Mouse (Mus musculus) limb, embryonic 13.5 days (tissue): Measurements from ENCODE around the gene Traf4. TPM values are rescaled to one million over a fixed set of nuclear protein-coding genes. Genes with fewer than 3 reads are reported as not detected.

Source experiments
- ATAC-seq: fragments of 200-750 bp; cut with Nextera tagmentation; 2 replicates; pipeline ENCODE4 v1.8.0; 2017; ENCODE audit warnings: low read depth, moderate number of reproducible peaks, moderate TSS enrichment; ENCODE audit not compliant: low FRiP score
- H3K27ac ChIP-seq: fragments of 300-500 bp; sonication (generic); 2 replicates; pipeline ENCODE4 v1.5.1; 2015; ENCODE audit warnings: inconsistent platforms, mild to moderate bottlenecking, moderate library complexity
- H3K27me3 ChIP-seq: fragments of 300-500 bp; sonication (generic); 2 replicates; pipeline ENCODE4 v1.6.1; 2015; ENCODE audit warnings: mild to moderate bottlenecking, inconsistent platforms
- H3K36me3 ChIP-seq: fragments of 300-500 bp; sonication (generic); 2 replicates; pipeline ENCODE4 v1.6.1; 2015; ENCODE audit warnings: inconsistent platforms, mild to moderate bottlenecking, moderate library complexity
- H3K4me1 ChIP-seq: fragments of 300-500 bp; sonication (generic); 2 replicates; pipeline ENCODE4 v1.6.1; 2015; ENCODE audit warnings: inconsistent platforms
- H3K4me2 ChIP-seq: fragments of 300-500 bp; sonication (generic); replicated peaks from 2 replicates; pipeline ENCODE4 v1.6.1; 2015; ENCODE audit warnings: inconsistent platforms, mild to moderate bottlenecking, moderate library complexity
- H3K4me3 ChIP-seq: fragments of 300-500 bp; sonication (generic); 2 replicates; pipeline ENCODE4 v1.5.1; 2015; ENCODE audit warnings: moderate library complexity, mild to moderate bottlenecking, inconsistent platforms
- H3K9ac ChIP-seq: fragments of 300-500 bp; sonication (generic); 2 replicates; pipeline ENCODE4 v1.6.1; 2015; ENCODE audit warnings: mild to moderate bottlenecking, inconsistent platforms
- H3K9me3 ChIP-seq: fragments of 300-500 bp; sonication (generic); 2 replicates; pipeline ENCODE4 v1.6.1; 2016; ENCODE audit warnings: inconsistent platforms
- WGBS: fragments of 180-500 bp; shearing (Covaris S2); methylation state at CpG from one replicate; pipeline ENCODE4 v1.1.7; 2015; 5-methylcytosine and 5-hydroxymethylcytosine counted together
- polyA plus RNA-seq: library from polyadenylated mRNA; unstranded; fragments of >200 nt; fragmentation: Nextera tagmentation; extraction: Ambion mirVana; gene quantifications from 2 replicates; pipeline ENCODE4 v1.2.1, GENCODE M21; 2015

The Traf4 gene
- polyA plus RNA-seq, 1 experiment from 2014 or later = 108 TPM

DNA sequence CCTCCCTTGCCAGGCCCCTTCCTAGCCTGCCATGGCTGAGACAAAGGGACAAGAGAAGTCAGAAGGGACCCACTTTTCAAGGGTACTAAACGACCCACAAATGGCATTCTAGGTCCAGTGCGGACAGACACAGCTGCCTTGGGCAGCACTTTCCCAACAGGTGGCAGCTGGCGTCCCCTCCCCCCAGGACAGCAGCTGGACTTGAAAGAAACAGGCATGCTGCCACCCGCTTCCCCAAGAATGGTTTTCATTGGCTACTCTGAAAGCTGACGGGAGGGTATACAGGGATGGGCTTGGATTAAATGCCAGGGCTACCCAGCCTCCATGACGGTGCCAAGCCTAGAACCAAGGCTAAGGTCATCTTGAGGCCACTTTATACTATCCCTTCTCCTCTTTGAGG, 2.9 kb downstream of the Traf4 start:
- WGBS = 38% methylated on average over 6 of the region's 6 CpGs
- Histone ChIP-seq H3K27me3 (no peaks in the 10 kb centered on the region), H3K9me3 (no peaks in the 10 kb centered on the region), H3K27ac (peak overlapping the region; percentile 100), H3K4me1 (peaks cover 63% of the 10 kb centered on the region), H3K4me3 (peak overlapping the region; percentile 100), H3K36me3 (peaks cover 51% of the 10 kb centered on the region), H3K9ac (peak overlapping the region; percentile 99), H3K4me2 (peak overlapping the region; percentile 91)
- no peak for ATAC-seq

DNA sequence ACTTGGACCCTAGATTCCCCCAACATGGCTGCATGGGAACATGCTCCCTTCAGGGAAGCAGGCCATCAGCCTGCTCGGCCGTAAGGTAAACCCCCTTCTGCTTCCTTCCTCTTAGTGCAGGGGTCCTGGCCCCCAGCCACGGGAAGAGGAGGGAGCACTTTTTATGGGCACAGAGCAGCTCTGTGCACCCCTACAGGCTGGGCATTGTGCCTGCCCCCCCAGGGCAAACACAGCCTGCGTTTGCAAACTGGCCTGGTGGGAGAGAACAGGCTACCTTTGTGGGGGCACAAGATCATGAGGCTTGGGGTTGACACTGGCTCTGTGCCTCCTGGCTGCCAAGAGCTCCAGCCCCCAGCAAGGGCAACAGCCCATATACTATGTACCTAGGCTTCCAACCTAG, 3.4 kb downstream of the Traf4 start:
- ATAC-seq = no peak
- Histone ChIP-seq H3K4me2 (peak overlapping the region; percentile 91), H3K27me3 (no peaks in the 10 kb centered on the region), H3K4me1 (peaks cover 65% of the 10 kb centered on the region), H3K4me3 (peak overlapping the region; percentile 100), H3K9ac (peak overlapping the region; percentile 99; the same call in 1 of the 2 replicates), H3K9me3 (no peaks in the 10 kb centered on the region), H3K27ac (peak overlapping the region; percentile 100), H3K36me3 (peaks cover 52% of the 10 kb centered on the region)
- 41% methylated on average over 4 of the region's 4 CpGs for WGBS

DNA sequence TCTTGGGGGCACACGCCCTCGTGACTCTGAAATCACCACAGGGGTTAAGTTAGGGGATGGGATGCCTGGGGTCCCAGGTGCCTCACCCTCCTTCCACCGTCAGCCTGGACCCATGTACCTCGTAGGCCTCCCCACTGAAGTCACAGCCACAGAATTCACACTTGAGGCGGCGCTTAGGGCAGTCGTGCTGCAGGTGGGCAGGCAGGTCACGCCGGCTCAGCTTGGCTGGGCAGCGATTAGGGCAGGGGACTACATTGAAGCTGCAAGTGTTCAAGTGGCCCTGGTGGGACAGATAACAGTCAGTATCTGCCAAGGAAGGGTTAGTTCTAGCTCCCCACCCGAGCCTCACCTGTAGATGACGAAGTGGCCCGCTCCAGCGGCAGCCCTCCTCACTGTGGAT, 4.2 kb downstream of the Traf4 start:
- peaks cover 60% of the 10 kb centered on the region for H3K4me1 ChIP-seq
- H3K4me3 ChIP-seq = no peak overlapping the region
- no peaks in the 10 kb centered on the region for H3K27me3 ChIP-seq
- no peak for ATAC-seq
- H3K4me2 ChIP-seq = peak overlapping the region; percentile 91
- H3K27ac ChIP-seq = no peak overlapping the region; the same call in 1 of the 2 replicates
- no peaks in the 10 kb centered on the region for H3K9me3 ChIP-seq
- H3K36me3 ChIP-seq = peaks cover 60% of the 10 kb centered on the region
- WGBS = 89% methylated on average over 14 of the region's 14 CpGs
- peak overlapping the region; percentile 25; the same call in 1 of the 2 replicates for H3K9ac ChIP-seq

DNA sequence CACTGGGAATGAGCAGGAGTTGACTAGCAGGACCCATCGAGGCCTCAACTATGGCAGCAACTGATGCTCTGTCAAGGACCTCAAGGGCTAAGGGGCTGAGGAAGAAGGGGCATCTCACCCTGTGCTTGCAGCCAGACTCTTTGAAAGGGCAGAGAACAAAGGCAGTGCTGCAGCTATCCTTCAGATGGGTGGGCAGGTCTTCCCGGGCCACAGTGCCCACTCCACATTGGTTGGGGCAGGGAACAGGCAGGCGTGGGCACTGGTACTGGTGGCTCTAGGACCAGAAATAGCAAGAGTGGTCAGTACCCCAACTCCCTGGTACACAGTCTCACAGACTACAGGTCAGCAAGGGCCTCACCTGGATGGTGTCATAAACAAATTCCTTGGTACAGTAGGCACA, 4.7 kb downstream of the Traf4 start:
- H3K9me3 ChIP-seq = no peaks in the 10 kb centered on the region
- 88% methylated on average over 3 of the region's 3 CpGs for WGBS
- H3K27ac ChIP-seq = no peak overlapping the region
- H3K4me3 ChIP-seq = no peak overlapping the region
- H3K9ac ChIP-seq = no peak overlapping the region
- H3K36me3 ChIP-seq = peaks cover 63% of the 10 kb centered on the region
- ATAC-seq = no peak
- H3K27me3 ChIP-seq = no peaks in the 10 kb centered on the region
- H3K4me1 ChIP-seq = peaks cover 55% of the 10 kb centered on the region
- H3K4me2 ChIP-seq = 0 out of 2 replicates have a peak overlapping the region, but pooled peaks have one; percentile 91

DNA sequence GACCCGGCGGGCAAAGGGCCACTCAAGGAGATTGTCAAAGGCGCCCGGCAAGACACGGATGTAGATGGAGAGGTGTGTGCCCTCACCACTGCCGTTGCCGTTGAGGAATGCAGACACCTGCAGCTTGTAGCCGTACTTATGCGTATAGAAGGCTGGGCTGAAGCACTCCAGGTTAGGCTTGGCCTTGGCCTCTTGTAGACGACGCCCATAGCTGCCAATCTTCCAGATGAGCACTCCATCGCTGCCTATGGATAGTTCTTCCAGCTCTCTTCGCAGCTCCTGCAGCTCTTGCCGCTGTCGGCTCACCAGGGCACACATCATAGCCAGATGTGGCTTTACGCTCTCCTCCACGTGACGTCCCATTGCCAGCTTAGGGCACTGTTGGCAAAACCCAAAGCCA, 5.2 kb downstream of the Traf4 start:
- Histone ChIP-seq H3K27ac (0 out of 2 replicates have a peak overlapping the region, but pooled peaks have one; percentile 45), H3K4me1 (peaks cover 54% of the 10 kb centered on the region), H3K36me3 (peaks cover 68% of the 10 kb centered on the region), H3K9me3 (no peaks in the 10 kb centered on the region), H3K4me3 (no peak overlapping the region), H3K27me3 (no peaks in the 10 kb centered on the region), H3K9ac (no peak overlapping the region), H3K4me2 (no peak overlapping the region)
- ATAC-seq = no peak
- 88% methylated on average over 18 of the region's 18 CpGs for WGBS

DNA sequence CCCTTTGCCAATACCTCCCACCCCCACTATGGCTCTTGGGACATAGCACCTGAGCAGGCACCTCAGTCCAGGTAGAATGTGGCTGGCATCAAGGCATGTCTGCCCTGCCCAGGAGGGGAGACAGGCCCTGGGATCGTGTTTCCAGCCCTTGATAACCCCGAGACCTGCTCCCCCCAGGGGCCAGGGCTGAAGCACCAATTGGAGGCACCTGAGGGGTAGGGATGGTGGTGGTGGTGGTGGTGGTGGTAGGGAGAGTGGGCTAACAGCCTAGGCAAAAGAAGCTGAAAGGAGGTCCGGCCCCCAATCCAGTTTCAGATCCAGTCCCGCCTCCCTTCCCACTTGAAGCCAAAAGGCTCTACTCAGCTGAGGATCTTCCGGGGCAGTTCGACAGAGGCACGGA, 5.8 kb downstream of the Traf4 start:
- peaks cover 74% of the 10 kb centered on the region for H3K36me3 ChIP-seq

DNA sequence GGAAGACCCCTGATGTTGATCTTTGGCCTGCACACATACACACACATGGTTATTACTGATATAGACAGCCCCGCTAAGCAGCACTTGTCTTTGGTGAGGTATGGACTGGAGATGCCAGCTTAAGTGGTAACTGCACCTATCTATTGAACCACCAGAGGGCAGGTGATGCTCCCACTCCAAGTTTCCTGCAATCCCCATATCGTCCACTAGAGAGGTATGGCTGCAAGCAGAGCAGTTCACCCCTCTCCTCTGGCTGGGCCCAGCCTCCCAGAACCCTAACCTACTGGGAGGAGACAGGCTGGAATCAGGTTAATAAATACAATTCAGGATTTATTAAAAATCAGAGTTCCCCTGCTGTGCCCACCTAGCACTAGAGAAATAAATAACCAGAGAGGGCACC, 6.3 kb downstream of the Traf4 start:
- H3K4me1 ChIP-seq = peaks cover 54% of the 10 kb centered on the region

More for the DNA sequence above, 5.8 kb downstream of the Traf4 start:
- Histone ChIP-seq H3K4me3 (no peak overlapping the region), H3K4me2 (0 out of 2 replicates have a peak overlapping the region, but pooled peaks have one; percentile 11), H3K9ac (no peak overlapping the region), H3K4me1 (peaks cover 54% of the 10 kb centered on the region), H3K27me3 (no peaks in the 10 kb centered on the region), H3K27ac (peak overlapping the region; percentile 45; the same call in 1 of the 2 replicates), H3K9me3 (no peaks in the 10 kb centered on the region)
- no peak for ATAC-seq
- WGBS = 76% methylated on average over 7 of the region's 7 CpGs

DNA sequence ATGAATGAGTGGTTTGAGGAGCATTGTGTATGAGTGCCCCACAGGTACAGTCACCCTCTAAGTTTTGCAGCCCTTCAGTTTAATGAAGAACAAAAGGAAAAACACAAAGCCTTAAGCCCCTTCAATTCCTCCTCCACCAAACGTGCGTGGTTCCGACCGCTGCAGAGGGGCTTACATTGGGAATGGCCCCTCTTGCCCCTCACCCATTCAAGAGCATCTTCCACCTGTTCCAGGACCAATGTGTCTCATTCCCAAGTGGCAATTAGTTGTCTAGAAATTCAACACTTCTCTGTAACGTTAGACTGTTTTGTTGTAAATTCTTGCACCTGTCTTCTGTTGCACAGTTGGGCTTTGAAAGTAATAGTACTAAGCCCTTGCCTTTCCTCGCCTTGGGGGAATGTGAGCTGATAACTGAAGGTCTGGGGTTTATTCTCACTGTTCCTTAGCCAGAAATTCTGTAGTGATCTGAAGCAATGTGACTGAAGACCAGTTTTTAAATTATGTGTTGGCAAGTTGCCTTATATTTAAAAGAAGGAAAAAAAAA, 9.2 kb downstream of the Traf4 start:
- Histone ChIP-seq H3K4me3 (no peak overlapping the region), H3K27ac (no peak overlapping the region), H3K9me3 (no peaks in the 10 kb centered on the region), H3K4me2 (no peak overlapping the region), H3K4me1 (peaks cover 45% of the 10 kb centered on the region), H3K27me3 (no peaks in the 10 kb centered on the region), H3K36me3 (peaks cover 92% of the 10 kb centered on the region), H3K9ac (no peak overlapping the region)
- no peak for ATAC-seq
- 54% methylated on average over 6 of the region's 6 CpGs for WGBS

More for the DNA sequence above, 6.3 kb downstream of the Traf4 start:
- Histone ChIP-seq H3K27me3 (no peaks in the 10 kb centered on the region), H3K4me2 (0 out of 2 replicates have a peak overlapping the region, but pooled peaks have one; percentile 11), H3K36me3 (peaks cover 79% of the 10 kb centered on the region), H3K27ac (no peak overlapping the region), H3K9me3 (no peaks in the 10 kb centered on the region), H3K9ac (no peak overlapping the region), H3K4me3 (no peak overlapping the region)
- WGBS = 35% methylated on average over 2 of the region's 2 CpGs
- peak; percentile 30; the same call in 1 of the 2 replicates for ATAC-seq

DNA sequence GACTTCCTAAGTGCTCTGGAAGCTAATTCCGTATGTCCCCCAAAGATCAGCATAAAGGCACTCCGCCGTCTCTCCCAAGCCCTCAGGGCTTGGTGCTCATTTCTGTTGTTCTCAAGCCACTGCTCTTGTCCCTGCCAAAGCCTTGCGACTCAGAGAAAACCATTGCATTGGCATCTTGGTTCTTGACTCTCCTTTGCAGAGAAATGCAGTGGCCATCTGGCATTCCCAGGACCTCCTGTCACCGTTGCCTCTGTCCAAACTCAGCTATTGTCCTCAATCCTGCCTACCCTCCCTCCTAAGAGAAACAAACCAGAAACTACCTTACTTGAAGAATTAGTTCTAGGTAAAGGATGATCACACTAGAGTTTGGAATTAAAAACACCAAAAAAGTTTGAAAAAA, 9.7 kb downstream of the Traf4 start:
- peaks cover 39% of the 10 kb centered on the region for H3K4me1 ChIP-seq
- no peak for ATAC-seq
- no peaks in the 10 kb centered on the region for H3K9me3 ChIP-seq
- peak overlapping the region; percentile 64 for H3K27ac ChIP-seq
- no peak overlapping the region for H3K4me3 ChIP-seq
- H3K9ac ChIP-seq = no peak overlapping the region
- peaks cover 92% of the 10 kb centered on the region for H3K36me3 ChIP-seq
- no peak overlapping the region for H3K4me2 ChIP-seq
- no peaks in the 10 kb centered on the region for H3K27me3 ChIP-seq
- WGBS = 78% methylated on average over 5 of the region's 5 CpGs

DNA sequence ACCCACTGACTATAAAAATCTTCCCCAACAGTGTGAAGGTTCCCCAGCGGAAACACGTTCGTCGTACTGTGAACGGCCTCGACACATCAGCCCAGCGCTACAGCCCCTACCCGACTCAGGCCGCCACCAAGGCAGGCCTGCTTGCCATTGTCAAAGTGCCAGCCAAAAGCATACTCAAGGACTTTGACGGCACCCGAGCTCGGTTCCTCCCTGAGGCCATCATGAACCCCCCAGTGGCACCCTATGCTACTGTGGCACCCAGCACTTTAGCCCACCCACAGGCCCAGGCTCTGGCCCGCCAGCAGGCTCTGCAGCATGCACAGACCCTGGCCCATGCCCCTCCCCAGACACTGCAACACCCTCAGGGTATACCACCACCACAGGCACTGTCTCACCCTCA, 11.6 kb downstream of the Traf4 start:
- no peak overlapping the region for H3K4me3 ChIP-seq
- WGBS = 88% methylated on average over 13 of the region's 13 CpGs
- 0 out of 2 replicates have a peak overlapping the region, but pooled peaks have one; percentile 19 for H3K9ac ChIP-seq
- no peak overlapping the region for H3K4me2 ChIP-seq
- peaks cover 91% of the 10 kb centered on the region for H3K36me3 ChIP-seq
- H3K4me1 ChIP-seq = peaks cover 25% of the 10 kb centered on the region
- H3K27me3 ChIP-seq = no peaks in the 10 kb centered on the region
- H3K27ac ChIP-seq = no peak overlapping the region
- no peaks in the 10 kb centered on the region for H3K9me3 ChIP-seq
- 0 out of 2 replicates have a peak, but pooled peaks have one; percentile 28 for ATAC-seq

DNA sequence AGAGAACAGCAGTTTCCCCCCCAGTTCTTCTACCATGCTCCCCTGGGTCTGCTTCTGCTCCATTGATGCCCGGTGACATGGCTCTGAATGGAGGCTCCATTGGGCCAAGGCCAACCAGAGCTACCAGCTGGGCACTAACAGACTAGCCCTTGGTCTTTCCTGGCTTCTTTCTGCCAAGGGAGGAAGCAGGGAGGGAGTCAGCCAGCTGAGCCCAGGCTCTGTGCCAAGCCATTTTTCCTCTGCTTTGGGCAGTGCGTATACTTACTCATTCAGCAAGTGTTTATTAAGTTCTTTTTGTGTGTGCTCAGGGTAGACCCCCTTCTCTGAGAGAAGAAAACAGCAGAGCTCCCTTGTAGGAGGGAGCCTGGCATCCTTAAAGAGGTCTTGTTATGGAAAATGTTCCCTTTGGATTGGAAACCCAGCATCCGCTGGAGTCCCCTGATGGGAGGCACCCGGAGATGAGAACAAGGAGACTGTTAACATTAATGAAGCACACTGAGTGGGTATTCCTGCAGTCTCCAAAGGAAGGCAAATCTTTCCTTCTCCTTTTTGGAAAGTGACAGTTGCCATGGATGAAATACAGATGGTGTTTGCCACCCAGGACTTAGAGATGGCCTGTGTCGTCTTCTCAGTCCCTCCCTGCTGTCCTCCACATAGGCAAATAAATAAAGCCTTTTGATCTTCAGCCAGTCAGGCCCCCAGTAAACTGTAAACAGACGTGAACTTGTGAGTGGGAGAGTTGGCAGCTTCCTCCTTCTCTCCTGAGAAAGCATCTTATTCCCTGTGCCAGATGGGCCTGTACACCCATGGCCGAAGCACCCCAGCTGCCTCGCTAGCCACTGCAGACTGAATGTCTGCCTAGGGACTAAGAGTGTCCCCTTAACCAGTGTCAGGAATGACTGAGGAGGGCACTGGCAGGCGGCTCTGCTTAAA, 12.8 kb downstream of the Traf4 start:
- H3K9me3 ChIP-seq = no peaks in the 10 kb centered on the region
- H3K4me1 ChIP-seq = peaks cover 18% of the 10 kb centered on the region
- no peak overlapping the region for H3K4me2 ChIP-seq
- no peak overlapping the region for H3K9ac ChIP-seq
- 51% methylated on average over 9 of the region's 9 CpGs for WGBS
- H3K36me3 ChIP-seq = peaks cover 89% of the 10 kb centered on the region
- ATAC-seq = no peak
- no peak overlapping the region for H3K4me3 ChIP-seq
- H3K27me3 ChIP-seq = no peaks in the 10 kb centered on the region
- peak overlapping the region; percentile 53; the same call in 1 of the 2 replicates for H3K27ac ChIP-seq

DNA sequence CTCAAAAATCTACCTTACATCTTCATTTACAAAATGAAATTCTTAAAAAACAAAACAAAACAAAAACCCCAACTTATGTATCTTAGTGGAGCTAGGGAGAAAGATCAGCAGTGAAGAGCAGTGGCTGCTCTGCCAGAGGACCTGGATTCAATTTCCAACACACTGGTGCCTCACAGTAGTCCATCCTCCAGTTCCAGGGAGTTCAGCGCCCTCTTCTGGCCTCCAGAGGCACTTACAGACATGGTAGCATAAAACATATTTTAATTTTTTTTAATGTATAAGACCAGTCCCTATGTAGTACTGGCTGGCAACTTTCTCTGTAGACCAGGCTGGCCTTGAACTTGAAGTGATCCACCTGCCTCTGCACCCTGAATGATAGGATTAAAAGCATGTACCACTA, 14.2 kb downstream of the Traf4 start:
- no peaks in the 10 kb centered on the region for H3K27me3 ChIP-seq
- H3K27ac ChIP-seq = no peak overlapping the region
- H3K9ac ChIP-seq = no peak overlapping the region
- H3K4me3 ChIP-seq = no peak overlapping the region
- H3K9me3 ChIP-seq = no peaks in the 10 kb centered on the region
- H3K36me3 ChIP-seq = peaks cover 89% of the 10 kb centered on the region
- ATAC-seq = no peak
- no peak overlapping the region for H3K4me2 ChIP-seq
- WGBS = 24% methylated on average over 1 of the region's 1 CpGs
- peaks cover 13% of the 10 kb centered on the region for H3K4me1 ChIP-seq
